Mouse (Mus musculus): ENCODE data around the gene Dnah11.

Dnah11 gene

DNA sequence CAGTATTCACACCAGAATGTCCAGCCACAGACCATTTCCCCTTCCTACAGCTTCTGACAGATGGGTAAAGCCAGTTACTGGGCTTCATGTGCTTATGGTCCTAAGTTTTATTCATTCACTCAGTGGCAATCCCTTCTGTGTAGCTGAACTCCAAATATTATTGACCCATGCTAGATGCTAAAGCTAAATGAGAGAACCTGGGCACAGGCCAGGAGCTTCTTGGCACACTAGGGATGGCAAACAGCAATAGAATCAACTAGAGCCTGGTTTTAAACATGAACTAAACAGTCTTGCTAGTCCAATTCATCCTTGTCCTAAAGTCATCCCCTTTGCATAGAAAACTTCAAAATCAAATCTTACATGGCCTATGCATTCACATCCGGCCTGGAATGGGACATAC, 113.6 kb downstream of the Dnah11 start:
- no peak for DNase-seq

- no peak for DNase-seq
These were observed 114.0 kb downstream of the Dnah11 start for GRCm38 (mm10) chr12:118084806-118085205.

GRCm38 (mm10) chr12:118084134-118084533, 114.7 kb downstream of the Dnah11 start:
- peak; percentile 13 to 18 for DNase-seq

DNA sequence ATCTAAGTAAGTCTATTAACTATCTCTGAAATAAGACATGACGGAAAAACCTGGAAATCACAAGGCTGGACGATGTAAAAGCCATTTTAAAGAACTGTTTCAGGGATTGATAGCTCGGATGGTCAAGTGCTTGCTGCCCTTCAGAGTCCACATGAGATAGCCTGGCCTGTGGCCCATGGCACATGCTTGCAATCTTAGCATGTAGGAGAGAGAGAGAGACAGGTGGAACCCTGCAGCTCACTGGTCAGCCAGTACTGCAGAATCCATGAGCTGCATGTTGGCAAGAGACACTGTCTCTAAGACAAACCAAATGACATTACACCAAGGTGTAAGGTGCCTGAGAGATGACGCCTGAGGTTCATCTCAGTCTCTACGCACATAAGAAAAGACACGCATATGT, 118.4 kb downstream of the Dnah11 start:
- no peak for DNase-seq

GRCm38 (mm10) chr12:118078434-118078989, 120.3 kb downstream of the Dnah11 start:
- no peak for DNase-seq

GRCm38 (mm10) chr12:118076802-118077201, 122.0 kb downstream of the Dnah11 start:
- no peak for DNase-seq

DNA sequence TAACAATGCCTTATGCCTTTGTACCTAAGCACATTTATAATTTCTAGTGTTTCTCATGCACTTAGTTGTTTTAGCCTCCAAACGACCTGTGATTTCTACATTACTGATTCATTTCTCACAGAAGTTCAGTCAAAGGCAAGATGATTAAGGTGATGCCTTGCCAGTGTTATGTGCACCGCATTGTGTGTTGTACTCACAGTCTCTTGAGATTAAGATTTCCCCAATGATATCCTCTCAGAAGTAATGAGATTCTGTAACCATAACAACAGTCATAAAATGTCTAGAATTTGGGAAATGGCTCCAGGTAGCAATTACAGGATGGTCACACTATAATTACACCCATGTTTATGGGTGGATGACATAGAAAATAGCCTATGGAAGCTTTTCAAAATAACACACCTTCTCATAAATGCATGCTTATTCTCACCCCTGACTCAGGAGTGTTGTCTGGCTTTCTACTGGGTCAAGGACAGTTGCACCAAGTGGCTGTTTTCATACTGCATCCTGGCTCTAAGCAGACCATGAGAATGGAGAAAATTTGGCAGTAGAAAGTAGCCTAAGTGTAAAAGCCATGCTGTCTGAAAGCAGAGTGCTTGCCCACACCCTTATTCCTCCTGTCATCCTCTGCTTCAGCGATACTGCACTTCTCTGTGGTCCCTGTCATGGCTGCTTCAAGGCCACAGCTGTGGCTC, 126.5 kb downstream of the Dnah11 start:
- DNase-seq: no peak

GRCm38 (mm10) chr12:118071667-118072066, 127.2 kb downstream of the Dnah11 start:
- DNase-seq: no peak

DNA sequence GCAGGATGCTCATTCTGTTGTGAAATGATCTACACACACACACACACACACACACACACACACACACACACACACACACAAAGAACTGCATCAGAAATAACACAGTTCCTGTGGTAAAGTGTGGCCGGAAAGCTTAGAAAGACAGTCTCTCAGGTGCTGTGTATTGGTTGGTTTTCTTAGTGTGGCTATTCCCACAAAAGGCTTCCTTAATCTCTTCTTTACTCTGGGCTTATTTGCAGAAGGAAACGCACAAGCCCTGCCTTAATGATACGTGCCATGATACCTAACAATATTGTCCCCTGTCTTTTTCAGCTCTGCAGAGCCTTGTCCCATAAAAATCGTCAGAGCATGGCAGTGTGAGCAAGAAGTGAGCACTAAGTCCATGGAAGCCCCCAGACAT, 130.1 kb downstream of the Dnah11 start:
- no peak for DNase-seq

DNA sequence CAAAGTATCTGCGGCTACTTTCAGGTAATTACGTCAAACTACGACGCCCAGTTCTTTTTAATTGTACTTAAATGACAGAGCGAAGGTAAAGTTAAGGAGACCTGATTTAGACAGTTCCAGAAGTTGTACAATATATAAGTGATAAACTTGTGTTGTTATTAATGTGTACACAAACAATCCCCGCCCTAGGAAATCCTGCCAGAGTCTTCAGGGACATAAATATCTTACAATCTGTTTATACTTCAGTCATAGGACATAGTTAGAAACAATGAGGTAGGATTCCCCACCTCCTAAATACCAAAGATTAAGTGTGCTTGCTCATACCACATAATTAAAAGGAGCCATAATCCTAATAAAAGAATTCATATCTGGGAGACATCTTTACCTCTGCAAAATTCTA, 136.5 kb downstream of the Dnah11 start:
- DNase-seq: no peak

- DNase-seq: no peak
These were observed 142.0 kb downstream of the Dnah11 start for GRCm38 (mm10) chr12:118056876-118057275.

- DNase-seq: no peak
These were observed 153.5 kb downstream of the Dnah11 start for GRCm38 (mm10) chr12:118045381-118045780.

- no peak for DNase-seq
These were observed 155.7 kb downstream of the Dnah11 start for GRCm38 (mm10) chr12:118043130-118043647.

DNA sequence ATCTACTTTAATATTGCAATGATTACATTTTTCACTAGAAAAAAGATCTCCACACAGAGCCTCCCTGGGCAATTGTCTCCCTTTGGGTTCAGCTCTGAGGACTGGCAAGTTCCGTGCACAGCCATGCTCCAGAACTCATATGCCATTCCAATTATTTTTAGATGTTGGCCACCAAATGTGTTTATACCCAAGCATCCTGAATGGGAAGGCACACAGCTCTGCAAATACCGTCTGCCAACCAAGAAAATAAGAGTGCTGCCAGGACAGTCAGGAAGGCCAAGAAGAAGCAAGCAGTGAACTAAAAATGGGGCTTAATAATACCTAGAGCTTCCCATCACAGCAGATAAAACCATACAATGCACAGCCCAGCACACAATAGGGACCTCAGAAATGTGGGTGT, 156.6 kb downstream of the Dnah11 start:
- DNase-seq: no peak

DNA sequence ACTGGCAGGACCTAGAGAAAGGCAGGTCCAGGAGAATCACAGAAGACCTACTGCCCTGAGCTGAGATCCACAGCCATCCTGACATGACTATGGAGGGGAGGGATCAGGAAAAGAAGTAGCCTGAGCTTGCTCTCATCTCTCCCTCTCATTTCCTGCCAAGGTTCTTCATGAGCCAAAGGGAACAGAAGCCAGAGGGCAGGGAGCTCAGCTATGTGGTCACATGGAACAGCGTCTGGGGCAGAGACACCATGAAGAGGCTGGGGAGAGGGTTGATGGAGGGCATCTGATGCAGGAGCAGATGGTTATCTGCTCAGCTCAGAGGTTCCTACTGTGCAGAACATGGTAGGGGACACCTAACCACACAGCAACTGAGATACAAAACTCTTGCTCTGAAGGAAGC, 163.9 kb downstream of the Dnah11 start:
- no peak for DNase-seq

DNA sequence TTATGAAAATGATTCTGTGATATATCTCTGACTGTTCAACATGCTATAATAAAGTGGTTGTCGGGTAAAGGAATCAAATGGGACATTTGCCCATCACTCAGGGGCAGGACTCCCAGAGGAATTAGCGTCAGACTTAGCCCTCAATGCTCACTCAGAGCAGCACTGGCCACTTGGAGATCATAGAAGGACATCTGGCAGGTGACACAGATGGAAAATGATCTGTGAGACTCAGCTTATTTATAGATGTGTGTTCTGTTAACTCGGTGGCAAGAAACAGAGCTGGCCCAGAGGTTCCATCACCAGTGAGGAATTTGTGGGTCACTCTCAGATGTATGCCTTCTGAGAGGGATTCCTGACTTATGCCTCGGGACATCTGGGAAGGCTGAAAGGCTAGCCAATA, 173.1 kb downstream of the Dnah11 start:
- DNase-seq: no peak

DNA sequence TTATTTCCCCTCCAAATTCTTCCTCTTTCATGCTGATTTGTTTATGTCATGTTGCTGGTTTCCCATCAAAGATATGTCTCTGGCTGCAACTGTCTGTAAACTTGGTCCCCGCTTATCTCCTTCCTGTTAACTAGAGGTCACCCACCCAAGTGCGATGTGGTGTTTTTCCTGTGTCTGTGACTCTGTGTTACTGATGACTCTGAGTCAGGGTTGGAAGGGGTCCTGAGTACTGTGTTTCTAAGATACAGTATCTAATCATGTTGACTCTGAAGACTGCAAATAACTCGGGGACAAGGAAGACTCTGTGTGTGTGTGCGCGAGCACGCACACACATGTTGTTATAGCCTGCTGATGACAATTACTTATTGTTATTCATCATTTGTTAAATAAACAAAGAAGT, 179.9 kb downstream of the Dnah11 start:
- DNase-seq: no peak

- no peak for DNase-seq
These were observed 185.0 kb downstream of the Dnah11 start for GRCm38 (mm10) chr12:118013872-118014271.

DNA sequence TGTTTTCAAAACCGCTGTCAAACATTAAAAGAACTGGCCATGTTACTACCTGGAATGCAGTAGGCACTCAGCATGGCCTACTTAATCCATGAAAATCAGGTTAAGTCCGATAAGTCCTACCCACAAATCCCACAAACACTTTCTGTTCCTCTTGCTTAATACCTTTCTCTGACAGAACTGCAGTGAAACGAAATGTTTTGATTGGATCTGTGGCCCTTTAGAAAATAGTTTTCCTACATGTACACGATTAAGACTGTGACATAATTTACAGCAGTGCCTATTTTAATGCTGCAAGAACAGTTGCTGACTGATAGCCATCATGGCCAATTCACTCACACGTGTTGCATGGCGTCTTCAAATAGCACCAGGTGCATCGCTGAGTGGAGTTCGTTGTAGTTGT, 186.9 kb downstream of the Dnah11 start:
- no peak for DNase-seq

- no peak for DNase-seq
These were observed 203.9 kb downstream of the Dnah11 start for GRCm38 (mm10) chr12:117994938-117995337.

- peak; percentile 88 to 91 for DNase-seq
These were observed 205.3 kb downstream of the Dnah11 start for GRCm38 (mm10) chr12:117993499-117993898.

GRCm38 (mm10) chr12:117989018-117989828, 209.6 kb downstream of the Dnah11 start:
- peak; percentile 6 to 26 for DNase-seq

DNA sequence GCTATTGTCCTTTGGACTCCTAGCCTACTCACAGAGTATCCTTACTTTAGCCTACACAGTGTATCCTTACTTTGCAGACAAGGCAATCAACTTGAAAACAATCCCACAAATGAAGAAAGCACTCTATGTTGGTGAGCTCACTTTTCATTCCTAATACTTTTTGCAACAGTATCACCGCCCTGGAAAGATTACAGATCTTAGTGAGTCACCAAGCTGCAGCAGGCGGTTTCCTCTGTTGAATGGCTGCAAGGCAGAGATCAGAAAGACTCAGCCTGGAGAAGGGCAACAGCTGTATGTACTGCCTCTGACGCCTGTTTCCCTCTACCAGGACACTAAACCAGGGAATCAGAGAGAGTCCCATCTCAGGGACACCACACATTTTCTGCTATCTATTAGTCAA, 218.5 kb downstream of the Dnah11 start:
- DNase-seq: no peak

DNA sequence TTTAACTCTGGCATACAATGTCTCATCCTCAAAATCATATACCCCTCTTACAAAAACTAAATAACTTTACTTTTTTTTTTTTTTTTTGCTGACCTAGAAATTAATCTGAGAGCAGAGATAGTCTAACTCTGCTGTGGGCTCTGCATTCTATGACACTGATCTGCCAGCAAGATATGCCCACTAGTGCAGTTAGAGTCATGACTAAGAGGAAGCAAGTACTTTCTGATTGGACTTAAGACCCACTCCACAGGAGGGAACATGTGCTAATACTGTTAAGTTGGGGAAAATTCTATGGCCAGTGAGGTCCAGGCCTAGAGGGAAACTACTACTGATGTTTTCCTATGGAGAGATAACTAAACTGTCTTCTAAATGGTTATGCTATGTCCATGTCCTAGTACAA, 225.1 kb downstream of the Dnah11 start:
- DNase-seq: no peak
